Mouse (Mus musculus) megakaryocyte-erythroid progenitor cell, adult 5-6 weeks (primary cell): ENCODE measurements around the gene Tex10. TPM values are rescaled to one million over a fixed set of nuclear protein-coding genes. Genes with fewer than 3 reads are reported as not detected.
A peak's percentile ranks its signal among the peaks of the same experiment; 100 is the strongest.

Source experiments
- ATAC-seq: replicated peaks from 2 replicates; pipeline ENCODE4 v1.8.0; 2016; ENCODE audit warnings: mild to moderate bottlenecking, inconsistent platforms; ENCODE audit not compliant: severe bottlenecking, poor library complexity, low FRiP score, low TSS enrichment
- total RNA-seq, 2 experiments: library from RNA; stranded (forward) in 1 of 2; stranded (reverse) in 1 of 2; fragments of 200-1000, 215-1000 nt in 1 of 2; fragments of >200 nt in 1 of 2; fragmentation: Nextera tagmentation in 1 of 2; gene quantifications; 2 replicates each; pipeline ENCODE4 v1.2.3; 2014 to 2017

Gene Tex10
- 59.4 and 65.9 TPM in 2 replicates for total RNA-seq (2014; fragmentation: Nextera tagmentation)
- 61.5 and 94.7 TPM in 2 replicates for total RNA-seq (2017)

- ATAC-seq = peak; percentile 88
Measured at GRCm38 (mm10) chr4:48472792-48473650, at the start of gene Tex10. TSS of gene Tex10 (minus strand) at chr4:48473459.

- ATAC-seq = no peak
Measured at GRCm38 (mm10) chr4:48510861-48511260, 37.6 kb upstream of the Tex10 start.

- ATAC-seq = no peak
Measured at GRCm38 (mm10) chr4:48492510-48492909, 19.3 kb upstream of the Tex10 start.

- no peak for ATAC-seq
Measured at GRCm38 (mm10) chr4:48491290-48491743, 18.1 kb upstream of the Tex10 start.

- no peak for ATAC-seq
Measured at GRCm38 (mm10) chr4:48488916-48489315, 15.7 kb upstream of the Tex10 start.

- ATAC-seq = peak; percentile 71
Measured at GRCm38 (mm10) chr4:48481287-48481686, 8.0 kb upstream of the Tex10 start.

- ATAC-seq = no peak
Measured at GRCm38 (mm10) chr4:48473651-48474011, 372 bp upstream of the Tex10 start.

GRCm38 (mm10) chr4:48472052-48472791 lies 1.0 kb downstream of the Tex10 start:
- ATAC-seq = peak; percentile 53

GRCm38 (mm10) chr4:48470977-48471376 lies 2.3 kb downstream of the Tex10 start:
- no peak for ATAC-seq

- ATAC-seq = no peak
Measured at GRCm38 (mm10) chr4:48461060-48461459, 12.2 kb downstream of the Tex10 start.

GRCm38 (mm10) chr4:48458436-48458835 lies 14.8 kb downstream of the Tex10 start:
- ATAC-seq = no peak

GRCm38 (mm10) chr4:48454106-48454773 lies 19.0 kb downstream of the Tex10 start:
- no peak for ATAC-seq

GRCm38 (mm10) chr4:48428054-48428453 lies 45.2 kb downstream of the Tex10 start:
- no peak for ATAC-seq

- ATAC-seq = no peak
Measured at GRCm38 (mm10) chr4:48427413-48427812, 45.8 kb downstream of the Tex10 start.

GRCm38 (mm10) chr4:48423738-48424137 lies 49.5 kb downstream of the Tex10 start:
- no peak for ATAC-seq

- ATAC-seq = no peak
Measured at GRCm38 (mm10) chr4:48422633-48423032, 50.6 kb downstream of the Tex10 start.

- no peak for ATAC-seq
Measured at GRCm38 (mm10) chr4:48418831-48419468, 54.3 kb downstream of the Tex10 start.

GRCm38 (mm10) chr4:48415838-48416335 lies 57.4 kb downstream of the Tex10 start:
- no peak for ATAC-seq

- ATAC-seq = peak; percentile 86
Measured at GRCm38 (mm10) chr4:48413473-48413872, 59.8 kb downstream of the Tex10 start.
